Mouse (Mus musculus) lung, postnatal 0 days (tissue): ENCODE data around the gene Ooep. TPM values are rescaled to one million over a fixed set of nuclear protein-coding genes. Genes with fewer than 3 reads are reported as not detected.
"Not testable (repeated sequence)": the region's sequence is repeated elsewhere in the genome, so short reads cannot be mapped to it uniquely, and the experiment has no call there.

ENCODE experiments used
- ATAC-seq: fragments of 200-750 bp; cut with Nextera tagmentation; 2 replicates; pipeline ENCODE4 v1.8.0; 2017; ENCODE audit warnings: moderate library complexity
- DNase-seq: peaks from one replicate; pipeline ENCODE4 v3.0.0-alpha.2; 2016; ENCODE audit warnings: low spot score
- H3K27ac ChIP-seq: fragments of 300-500 bp; sonication (generic); 2 replicates; pipeline ENCODE4 v1.5.1; 2014; ENCODE audit warnings: antibody characterized with exemption, mild to moderate bottlenecking, low read length, mixed read lengths
- H3K27me3 ChIP-seq: fragments of 300-500 bp; sonication (generic); replicated peaks from 2 replicates; pipeline ENCODE4 v1.6.1; 2014; ENCODE audit warnings: low read length, mixed read lengths; ENCODE audit not compliant: insufficient read depth
- H3K36me3 ChIP-seq: fragments of 300-500 bp; sonication (generic); 2 replicates; pipeline ENCODE4 v1.6.1; 2014; ENCODE audit warnings: low read length, mixed read lengths; ENCODE audit not compliant: insufficient read depth
- H3K4me1 ChIP-seq: fragments of 300-500 bp; sonication (generic); 2 replicates; pipeline ENCODE4 v1.6.1; 2014; ENCODE audit warnings: antibody characterized with exemption, low read depth, low read length, mixed read lengths; ENCODE audit not compliant: insufficient read depth
- H3K4me2 ChIP-seq: fragments of 300-500 bp; sonication (generic); replicated peaks from 2 replicates; pipeline ENCODE4 v1.6.1; 2014; ENCODE audit warnings: low read depth, mild to moderate bottlenecking, low read length, moderate library complexity, mixed read lengths
- H3K4me3 ChIP-seq: fragments of 300-500 bp; sonication (generic); 2 replicates; pipeline ENCODE4 v1.5.1; 2014; ENCODE audit warnings: low read depth, low read length
- H3K9ac ChIP-seq: fragments of 300-500 bp; sonication (generic); replicated peaks from 2 replicates; pipeline ENCODE4 v1.6.1; 2014; ENCODE audit warnings: low read depth, mild to moderate bottlenecking
- H3K9me3 ChIP-seq: fragments of 300-500 bp; sonication (generic); 2 replicates; pipeline ENCODE4 v1.6.1; 2016; ENCODE audit warnings: low read length, mixed read lengths
- CTCF ChIP-seq: IDR thresholded peaks from 2 replicates; pipeline ENCODE4 v1.5.1; 2016; ENCODE audit warnings: antibody characterized with exemption, mild to moderate bottlenecking
- EP300 ChIP-seq: IDR thresholded peaks from 2 replicates; pipeline ENCODE4 v1.6.1; 2016; ENCODE audit warnings: antibody characterized with exemption, mild to moderate bottlenecking, control low read depth
- WGBS: fragments of 180-500 bp; shearing (Covaris S2); extraction: QIAGEN DNeasy Blood & Tissue Kit; methylation state at CpG from one replicate; pipeline ENCODE4 v1.1.7; 2014; 5-methylcytosine and 5-hydroxymethylcytosine counted together
- polyA plus RNA-seq: library from polyadenylated mRNA; unstranded; fragments of >200 nt; fragmentation: Nextera tagmentation; extraction: Ambion mirVana; gene quantifications from 2 replicates; pipeline ENCODE4 v1.2.1, GENCODE M21; 2015

Ooep gene
- polyA plus RNA-seq, 1 experiment from 2014 or later, result 3.3 TPM

- 77% methylated on average over 11 of the region's 11 CpGs for WGBS
- ATAC-seq (no peak), DNase-seq (no peak)
- no peaks in the 10 kb centered on the region for H3K4me1 ChIP-seq
- no peak overlapping the region for H3K9ac ChIP-seq
- no peak overlapping the region for H3K27ac ChIP-seq
- H3K4me2 ChIP-seq, result no peak overlapping the region
- no peak overlapping the region for H3K4me3 ChIP-seq
- H3K27me3 ChIP-seq, result no peaks in the 10 kb centered on the region
- no peak for TF ChIP-seq EP300
- H3K36me3 ChIP-seq, result no peaks in the 10 kb centered on the region
- no peaks in the 10 kb centered on the region for H3K9me3 ChIP-seq
Observed at GRCm38 (mm10) chr9:78354665-78355578, 23.6 kb downstream of the Ooep start.

GRCm38 (mm10) chr9:78351504-78352220, 26.9 kb downstream of the Ooep start:
- H3K27me3 ChIP-seq, result no peaks in the 10 kb centered on the region

DNA sequence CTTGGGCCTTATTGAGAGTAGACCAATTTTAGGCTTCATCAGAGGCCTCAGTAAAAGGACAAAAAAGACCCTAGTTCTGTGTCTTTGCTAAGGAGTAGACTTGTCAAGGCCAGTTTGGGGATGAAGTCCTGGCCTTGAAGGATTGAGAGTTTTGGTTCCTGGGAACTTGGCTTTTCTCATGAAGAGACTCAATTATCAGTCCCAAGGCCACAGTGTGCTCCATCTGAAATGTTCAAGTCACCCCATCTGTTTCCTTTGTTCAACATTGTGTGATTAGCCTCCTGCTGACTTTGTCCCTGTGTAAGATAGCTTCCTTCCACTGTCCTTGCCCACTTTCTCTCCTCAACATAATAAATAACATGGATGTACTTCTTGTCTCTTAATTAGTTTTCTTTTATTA, 28.5 kb downstream of the Ooep start:
- H3K9me3 ChIP-seq, H3K36me3 ChIP-seq, H3K4me1 ChIP-seq, H3K27me3 ChIP-seq, DNase-seq, ATAC-seq, H3K4me2 ChIP-seq, H3K27ac ChIP-seq, H3K4me3 ChIP-seq, H3K9ac ChIP-seq: not testable (repeated sequence)

More at GRCm38 (mm10) chr9:78351504-78352220, 26.9 kb downstream of the Ooep start:
- ATAC-seq, result no peak
- no peaks in the 10 kb centered on the region for H3K36me3 ChIP-seq
- no peaks in the 10 kb centered on the region for H3K9me3 ChIP-seq
- DNase-seq, result no peak
- no peak overlapping the region for H3K4me3 ChIP-seq
- no peak overlapping the region for H3K9ac ChIP-seq
- no peak overlapping the region for H3K27ac ChIP-seq
- H3K4me2 ChIP-seq, result no peak overlapping the region
- H3K4me1 ChIP-seq, result no peaks in the 10 kb centered on the region
- WGBS, result 70% methylated on average over 6 of the region's 6 CpGs
- TF ChIP-seq EP300, result no peak
- TF ChIP-seq CTCF, result no peak

DNA sequence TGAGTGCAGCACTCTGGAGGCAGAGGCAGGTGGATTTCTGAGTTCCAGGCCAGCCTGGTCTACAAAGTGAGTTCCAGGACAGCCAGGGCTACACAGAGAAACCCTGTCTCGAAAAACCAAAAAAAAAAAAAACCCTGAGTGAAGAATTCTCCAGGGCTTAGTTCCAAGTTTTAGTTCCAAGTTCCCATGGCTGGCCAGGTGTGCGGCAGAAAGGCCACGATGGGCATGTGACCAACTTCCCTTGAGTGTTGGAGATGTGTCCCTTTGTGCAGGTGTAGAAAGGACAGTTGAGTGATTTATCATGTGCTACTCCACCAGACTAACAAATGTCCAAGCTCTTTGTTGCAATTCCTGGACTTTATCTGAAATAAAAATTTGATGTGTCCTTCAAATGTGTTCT, 29.4 kb downstream of the Ooep start:
- not testable (repeated sequence) for H3K4me2 ChIP-seq, H3K9ac ChIP-seq, H3K4me1 ChIP-seq, H3K9me3 ChIP-seq, H3K27ac ChIP-seq, H3K36me3 ChIP-seq, H3K4me3 ChIP-seq, DNase-seq, ATAC-seq, H3K27me3 ChIP-seq
- 65% methylated on average over 3 of the region's 3 CpGs for WGBS

DNA sequence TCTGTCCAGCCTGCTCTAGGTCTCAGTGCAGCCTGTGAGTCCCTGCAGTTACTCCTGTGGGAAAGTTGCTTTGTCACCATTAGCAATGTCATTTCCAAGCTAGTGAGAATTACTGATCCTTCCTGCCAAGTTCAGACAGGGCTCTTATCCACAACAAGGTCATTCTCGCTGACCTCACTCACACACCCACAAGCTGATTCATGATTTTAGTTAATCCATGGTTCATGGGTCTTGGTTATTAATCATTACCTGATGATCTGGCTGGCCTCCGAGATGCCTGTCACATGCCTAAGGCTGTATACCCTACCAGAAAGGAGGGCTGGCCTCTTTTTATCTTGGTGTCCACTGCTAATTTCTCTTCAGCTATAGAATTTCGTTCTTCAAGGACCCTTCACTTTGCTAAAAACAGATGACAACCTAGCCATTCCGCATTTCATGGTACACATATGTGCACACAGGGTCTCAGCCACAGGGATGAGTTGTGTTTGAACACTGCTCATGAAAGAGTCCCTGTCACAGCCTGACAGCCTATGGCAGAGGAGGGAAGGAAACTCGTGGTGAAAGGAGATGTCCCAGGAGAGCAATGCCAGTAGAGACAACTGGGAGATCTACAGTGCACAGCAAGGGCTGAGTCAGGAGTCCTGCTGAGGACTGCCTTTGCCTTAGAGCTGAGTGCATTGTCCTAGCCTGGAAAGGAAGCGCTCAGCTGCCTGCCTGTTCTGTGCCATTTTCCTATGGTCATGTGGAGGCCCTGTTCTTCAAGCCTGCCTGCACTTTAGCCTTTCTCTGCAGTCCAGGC, 30.1 kb downstream of the Ooep start:
- H3K27ac ChIP-seq, H3K36me3 ChIP-seq, H3K9ac ChIP-seq, H3K9me3 ChIP-seq, DNase-seq, ATAC-seq, H3K4me1 ChIP-seq, H3K4me3 ChIP-seq, H3K4me2 ChIP-seq, H3K27me3 ChIP-seq: not testable (repeated sequence)
- 55% methylated on average over 6 of the region's 6 CpGs for WGBS

DNA sequence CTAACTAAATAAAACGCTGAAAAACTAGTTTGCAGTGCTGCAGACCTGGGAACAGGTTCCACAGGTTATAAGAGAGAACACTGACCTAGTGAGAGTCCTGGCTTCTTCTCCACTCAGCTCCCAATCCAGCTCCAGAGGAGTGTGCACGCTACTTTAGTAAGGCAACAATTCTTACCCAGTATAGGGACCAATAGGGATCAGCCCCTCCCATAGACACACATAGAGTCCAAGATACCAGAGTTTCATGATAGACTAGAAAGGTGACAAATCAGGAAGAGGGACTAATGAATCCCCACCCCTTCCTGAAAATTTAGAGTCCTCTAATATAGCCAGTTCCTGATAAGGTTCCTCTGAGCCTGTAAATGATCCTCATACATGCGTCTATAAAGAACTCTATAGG, 31.5 kb downstream of the Ooep start:
- H3K9me3 ChIP-seq, result no peaks in the 10 kb centered on the region
- no peaks in the 10 kb centered on the region for H3K27me3 ChIP-seq
- no peak for TF ChIP-seq CTCF
- no peak for TF ChIP-seq EP300
- H3K27ac ChIP-seq, result no peak overlapping the region
- ATAC-seq, result peak; percentile 89
- H3K9ac ChIP-seq, result no peak overlapping the region
- no peaks in the 10 kb centered on the region for H3K36me3 ChIP-seq
- DNase-seq, result peak; percentile 61
- WGBS, result 49% methylated on average over 3 of the region's 3 CpGs
- H3K4me2 ChIP-seq, result no peak overlapping the region
- no peaks in the 10 kb centered on the region for H3K4me1 ChIP-seq
- H3K4me3 ChIP-seq, result no peak overlapping the region

DNA sequence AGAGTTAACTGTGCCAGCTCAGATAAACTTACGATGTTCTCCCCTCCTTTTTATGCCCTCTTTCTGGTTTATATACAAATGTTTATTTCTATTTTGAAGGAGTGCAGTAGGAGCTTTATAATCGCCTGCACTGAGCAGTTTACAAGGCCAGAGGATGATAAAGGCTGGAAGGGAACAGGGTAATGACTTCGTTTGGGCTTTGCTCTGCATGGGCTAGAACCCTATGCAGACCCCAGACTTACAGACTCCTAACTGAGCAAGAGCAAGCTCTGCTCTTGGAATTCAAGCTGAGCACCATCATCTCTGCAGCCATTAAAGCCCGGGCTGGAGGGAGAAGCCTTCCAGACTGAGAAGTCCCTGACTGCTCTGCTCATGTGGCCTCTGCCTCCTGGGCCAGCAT, 33.3 kb downstream of the Ooep start:
- not testable (repeated sequence) for H3K27me3 ChIP-seq, ATAC-seq, H3K27ac ChIP-seq, H3K36me3 ChIP-seq, DNase-seq, H3K4me2 ChIP-seq, H3K9ac ChIP-seq, H3K4me1 ChIP-seq, H3K4me3 ChIP-seq, H3K9me3 ChIP-seq
- WGBS, result 35% methylated on average over 4 of the region's 4 CpGs

DNA sequence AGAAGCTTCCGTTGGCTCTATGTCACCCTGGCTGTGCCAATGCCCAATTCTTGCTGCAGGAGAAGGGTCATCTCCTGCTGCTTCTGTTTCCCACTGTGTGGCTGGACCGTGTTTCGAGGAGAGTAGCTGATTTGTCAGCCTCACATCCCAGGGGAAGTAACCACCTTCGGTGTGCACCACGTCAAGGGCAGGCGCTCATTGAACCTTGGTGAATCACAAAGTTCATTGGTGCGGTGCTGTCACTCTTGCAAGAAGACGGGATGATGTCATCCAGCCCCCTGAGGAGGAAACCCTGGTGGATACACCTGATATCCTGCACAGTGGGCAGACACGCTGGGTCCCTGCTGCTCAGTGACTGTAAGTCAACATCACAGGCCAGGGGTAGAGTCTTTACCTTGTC, 35.5 kb downstream of the Ooep start:
- not testable (repeated sequence) for H3K4me3 ChIP-seq, DNase-seq, H3K4me1 ChIP-seq, ATAC-seq, H3K9ac ChIP-seq, H3K27me3 ChIP-seq, H3K9me3 ChIP-seq, H3K36me3 ChIP-seq, H3K27ac ChIP-seq, H3K4me2 ChIP-seq
- 88% methylated on average over 9 of the region's 9 CpGs for WGBS

DNA sequence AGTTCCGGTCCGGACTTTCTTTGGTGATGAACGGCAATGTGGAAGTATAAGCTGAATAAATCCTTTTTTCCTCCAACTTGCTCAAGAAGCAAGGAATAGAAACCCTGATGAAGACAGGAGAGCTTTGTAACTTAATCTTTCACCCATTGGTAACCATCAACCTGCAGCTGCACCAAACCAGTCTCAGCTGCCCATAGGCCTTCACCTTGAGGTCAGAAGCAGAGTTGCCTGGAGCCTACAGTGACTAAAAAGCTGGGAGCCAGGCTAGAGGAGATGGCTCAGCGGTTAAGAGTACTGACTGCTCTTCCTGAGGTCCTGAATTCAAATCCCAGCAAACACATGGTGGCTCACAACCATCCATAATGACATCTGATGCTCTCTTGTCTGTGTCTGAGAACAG, 36.0 kb downstream of the Ooep start:
- H3K36me3 ChIP-seq, H3K4me3 ChIP-seq, H3K27ac ChIP-seq, H3K4me1 ChIP-seq, DNase-seq, H3K4me2 ChIP-seq, ATAC-seq, H3K27me3 ChIP-seq, H3K9me3 ChIP-seq, H3K9ac ChIP-seq: not testable (repeated sequence)
- 90% methylated on average over 4 of the region's 4 CpGs for WGBS
